Mouse (Mus musculus): ENCODE measurements around the gene Usp25.
A peak's percentile ranks its signal among the peaks of the same experiment; 100 is the strongest.

The Usp25 gene

DNA sequence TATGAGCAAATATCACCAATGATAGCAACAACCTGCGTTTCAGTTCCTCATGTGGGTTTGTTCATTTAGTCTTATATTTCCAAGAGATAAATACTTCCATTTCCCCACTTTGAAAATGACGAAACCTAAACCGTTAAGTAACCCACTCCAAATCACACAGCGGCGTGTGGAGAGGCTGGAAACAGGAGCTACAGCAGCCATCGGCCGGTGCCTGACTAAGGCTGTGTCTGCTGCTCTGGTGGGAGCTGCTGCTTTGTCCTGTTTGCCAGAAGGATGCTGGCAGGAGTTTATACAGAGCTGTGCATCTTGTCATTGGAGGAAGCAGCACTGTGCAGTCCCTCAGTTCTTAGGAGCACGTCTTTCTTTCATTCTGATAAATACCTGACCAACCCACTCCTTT is 21.2 kb downstream of the Usp25 start:
- DNase-seq, result no peak

GRCm38 (mm10) chr16:77041573-77041972 is 28.1 kb downstream of the Usp25 start:
- DNase-seq, result peak in 1 of 2 experiments; percentile 30

- DNase-seq, result no peak
Observed at GRCm38 (mm10) chr16:77043499-77043898, 30.0 kb downstream of the Usp25 start.

- DNase-seq, result no peak
Observed at GRCm38 (mm10) chr16:77054184-77054583, 40.7 kb downstream of the Usp25 start.

DNA sequence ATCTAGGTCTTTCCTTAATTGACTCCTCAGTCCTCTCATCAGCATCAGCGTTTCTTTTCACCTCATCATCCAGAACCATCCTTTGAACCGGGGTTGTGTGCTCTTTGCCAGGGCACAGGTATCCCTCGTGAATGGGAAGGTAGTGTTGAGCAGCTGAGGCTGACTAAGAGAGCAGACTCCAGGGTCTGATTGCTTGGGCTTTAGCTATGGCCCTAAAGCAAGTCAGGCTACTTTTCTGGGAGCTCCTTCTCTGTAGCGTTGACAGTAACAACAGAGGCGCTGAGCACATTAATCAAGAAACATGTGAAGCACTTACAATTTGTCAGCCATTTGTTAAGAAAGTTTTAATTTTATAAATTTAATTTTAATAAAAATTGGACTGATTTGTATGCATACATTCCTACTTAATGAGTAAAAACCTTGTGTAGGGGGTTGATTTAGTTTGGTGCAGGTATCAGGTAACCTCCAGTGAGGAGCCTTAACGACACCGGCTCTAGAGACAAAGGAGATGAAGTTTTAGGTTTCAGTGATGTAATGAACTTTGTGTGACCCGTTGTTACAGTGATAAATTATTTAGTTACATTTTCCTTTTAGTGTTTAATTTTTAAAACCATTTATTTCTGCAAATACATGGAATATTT is 42.1 kb downstream of the Usp25 start:
- DNase-seq, result no peak

- DNase-seq, result no peak
Observed at GRCm38 (mm10) chr16:77056160-77056520, 42.6 kb downstream of the Usp25 start.

DNA sequence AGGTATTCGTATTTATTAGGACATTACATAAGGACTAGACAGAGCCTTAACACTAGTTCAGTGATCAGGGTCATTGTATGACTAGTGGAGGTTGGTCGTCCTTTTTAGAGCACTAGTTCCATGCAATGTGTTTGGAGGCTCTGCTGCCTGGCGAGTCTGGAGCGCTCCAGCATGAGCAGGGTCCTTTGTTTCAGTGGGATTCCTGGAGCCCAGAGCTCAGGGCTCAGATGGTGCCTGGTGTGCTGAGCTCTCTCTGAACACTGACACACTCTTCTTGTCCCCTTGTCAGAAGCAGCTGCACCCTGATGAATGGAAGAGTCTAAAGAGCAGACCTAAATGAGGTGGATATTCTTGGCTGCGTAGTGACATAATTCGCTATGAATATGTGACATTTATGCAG is 45.1 kb downstream of the Usp25 start:
- DNase-seq, result no peak

GRCm38 (mm10) chr16:77060166-77060565 is 46.7 kb downstream of the Usp25 start:
- no peak for DNase-seq

- DNase-seq, result no peak
Observed at GRCm38 (mm10) chr16:77063916-77064315, 50.4 kb downstream of the Usp25 start.

- no peak for DNase-seq
Observed at GRCm38 (mm10) chr16:77076954-77077735, 63.6 kb downstream of the Usp25 start.

DNA sequence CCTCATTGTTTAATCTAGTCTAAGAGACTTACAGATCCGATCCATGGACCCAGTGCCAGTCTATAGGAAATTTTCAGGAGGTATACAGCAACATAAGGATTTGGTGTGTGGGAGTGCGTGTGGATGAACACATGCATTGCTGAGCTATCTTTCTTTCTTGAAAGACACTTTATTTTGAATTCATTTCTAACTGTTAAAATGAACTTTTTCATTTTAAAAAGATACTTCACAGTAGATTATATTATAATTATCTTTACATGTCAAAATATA is 64.2 kb downstream of the Usp25 start:
- no peak for DNase-seq

- no peak for DNase-seq
Observed at GRCm38 (mm10) chr16:77084071-77084470, 70.6 kb downstream of the Usp25 start.

DNA sequence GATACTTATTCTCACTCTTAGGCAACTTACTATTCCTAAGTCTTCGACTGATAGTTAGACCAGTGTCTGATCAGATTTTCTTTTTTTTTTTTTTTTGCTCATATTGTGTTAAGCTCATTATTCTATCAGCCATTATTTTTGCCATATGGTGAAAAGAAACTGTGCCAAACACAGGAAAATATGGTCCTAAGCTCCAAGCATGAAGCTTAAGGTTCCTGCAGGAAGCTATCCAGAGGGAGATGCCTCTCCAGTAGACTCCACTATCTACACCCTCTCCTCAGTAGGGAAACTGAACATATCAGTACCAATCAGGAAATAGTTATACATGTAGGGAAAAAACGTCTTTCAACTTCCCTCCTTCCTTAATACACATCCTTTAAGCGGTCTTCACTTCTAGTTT is 76.3 kb downstream of the Usp25 start:
- no peak for DNase-seq

GRCm38 (mm10) chr16:77093526-77093925 is 80.0 kb downstream of the Usp25 start:
- no peak for DNase-seq

DNA sequence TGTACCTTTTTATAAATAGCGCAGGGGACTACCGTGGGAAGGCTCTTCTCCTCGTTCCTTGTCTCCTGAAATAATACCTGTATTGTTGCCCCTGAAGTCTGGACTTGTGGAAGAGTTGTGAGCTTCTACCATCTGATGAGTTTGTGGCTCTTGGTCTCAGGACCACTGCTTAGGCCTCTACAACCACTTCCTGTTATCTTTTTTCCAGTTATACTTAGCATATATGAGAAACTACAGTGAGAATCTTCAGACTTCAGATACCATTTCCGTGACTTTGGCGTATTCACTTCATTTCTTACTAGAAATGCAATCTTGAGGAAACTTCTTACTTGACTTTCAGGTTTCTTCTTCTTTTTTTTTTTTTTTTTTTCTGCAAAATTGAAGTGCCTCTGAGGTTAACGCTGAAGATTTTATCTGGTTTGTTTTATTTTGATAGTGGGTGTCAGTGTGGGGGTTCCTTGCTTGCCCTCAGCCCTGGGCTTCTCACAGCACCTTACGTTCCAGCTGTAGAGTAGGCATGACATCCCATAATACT is 81.6 kb downstream of the Usp25 start:
- DNase-seq, result no peak

GRCm38 (mm10) chr16:77099018-77099869 is 85.7 kb downstream of the Usp25 start:
- DNase-seq, result peak; percentile 81 to 89

GRCm38 (mm10) chr16:77103637-77104264 is 90.2 kb downstream of the Usp25 start:
- no peak for DNase-seq

DNA sequence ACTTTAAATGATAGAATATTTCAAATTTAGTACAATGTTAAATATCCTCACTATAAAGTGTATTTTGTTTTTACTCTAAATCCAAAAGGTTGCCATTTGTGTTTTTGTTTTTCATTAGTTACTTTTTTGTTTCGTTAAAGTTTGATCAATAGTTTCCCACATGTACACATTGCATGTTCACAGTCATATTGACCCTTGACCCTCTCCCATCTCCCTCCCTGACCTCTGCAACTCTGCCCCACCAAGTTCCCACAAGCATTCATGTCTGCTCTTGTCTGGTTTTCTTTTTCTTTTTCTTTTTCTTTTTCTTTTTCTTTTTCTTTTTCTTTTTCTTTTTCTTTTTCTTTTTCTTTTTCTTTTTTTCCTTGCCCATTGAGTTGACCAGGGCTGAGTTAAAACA is 97.8 kb downstream of the Usp25 start:
- DNase-seq, result no peak

GRCm38 (mm10) chr16:77125908-77126307 is 112.4 kb downstream of the Usp25 start:
- DNase-seq, result no peak

GRCm38 (mm10) chr16:77128683-77129082 is 115.2 kb downstream of the Usp25 start:
- no peak for DNase-seq

DNA sequence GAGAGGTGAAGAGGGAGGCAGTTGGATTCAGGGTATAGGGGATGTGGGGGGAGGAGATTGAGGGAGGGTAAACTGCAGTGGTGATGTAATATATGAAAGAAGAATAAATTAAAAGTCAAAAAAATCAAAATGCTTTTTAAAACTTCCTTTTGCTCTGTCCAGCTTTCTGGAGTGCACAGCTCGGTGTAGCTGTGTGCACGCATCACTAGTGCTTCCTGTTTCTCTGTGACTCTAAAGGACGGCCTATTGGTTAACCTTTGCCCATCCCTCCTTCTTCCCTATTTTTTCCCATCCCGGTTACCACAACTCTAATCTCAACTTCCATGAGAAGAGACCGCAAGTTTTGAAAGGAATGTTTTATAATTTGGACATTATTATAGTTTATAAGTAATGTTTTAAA is 119.5 kb downstream of the Usp25 start:
- DNase-seq, result no peak

DNA sequence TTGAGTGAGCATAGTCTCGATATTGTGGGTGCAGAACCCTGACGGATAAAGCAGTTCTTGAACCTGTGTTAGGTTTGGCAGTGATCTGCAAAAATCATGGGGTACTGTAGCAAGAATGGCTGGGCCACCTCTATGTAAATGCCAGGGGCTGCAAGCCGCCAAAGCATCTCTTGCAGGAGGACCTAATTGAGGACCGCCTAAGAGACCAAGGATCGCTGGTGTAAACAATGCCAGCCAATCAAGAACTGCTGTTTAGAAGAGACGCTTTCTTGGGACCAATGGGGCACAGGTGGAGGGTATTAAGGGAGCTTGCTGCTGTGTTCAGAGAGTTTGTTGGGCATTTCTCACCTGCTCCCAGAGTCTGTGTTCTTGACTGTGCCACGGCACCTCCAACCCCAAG is 127.1 kb downstream of the Usp25 start:
- DNase-seq, result no peak

GRCm38 (mm10) chr16:77146801-77147200 is 133.3 kb downstream of the Usp25 start:
- DNase-seq, result no peak

Measured in kidney, adult 8-10 months (tissue).